Mouse (Mus musculus): ENCODE measurements around the gene Tmppe.
A peak's percentile ranks its signal among the peaks of the same experiment; 100 is the strongest.
"Not testable (repeated sequence)": the region's sequence is repeated elsewhere in the genome, so short reads cannot be mapped to it uniquely, and the experiment has no call there.

Tmppe gene

DNA sequence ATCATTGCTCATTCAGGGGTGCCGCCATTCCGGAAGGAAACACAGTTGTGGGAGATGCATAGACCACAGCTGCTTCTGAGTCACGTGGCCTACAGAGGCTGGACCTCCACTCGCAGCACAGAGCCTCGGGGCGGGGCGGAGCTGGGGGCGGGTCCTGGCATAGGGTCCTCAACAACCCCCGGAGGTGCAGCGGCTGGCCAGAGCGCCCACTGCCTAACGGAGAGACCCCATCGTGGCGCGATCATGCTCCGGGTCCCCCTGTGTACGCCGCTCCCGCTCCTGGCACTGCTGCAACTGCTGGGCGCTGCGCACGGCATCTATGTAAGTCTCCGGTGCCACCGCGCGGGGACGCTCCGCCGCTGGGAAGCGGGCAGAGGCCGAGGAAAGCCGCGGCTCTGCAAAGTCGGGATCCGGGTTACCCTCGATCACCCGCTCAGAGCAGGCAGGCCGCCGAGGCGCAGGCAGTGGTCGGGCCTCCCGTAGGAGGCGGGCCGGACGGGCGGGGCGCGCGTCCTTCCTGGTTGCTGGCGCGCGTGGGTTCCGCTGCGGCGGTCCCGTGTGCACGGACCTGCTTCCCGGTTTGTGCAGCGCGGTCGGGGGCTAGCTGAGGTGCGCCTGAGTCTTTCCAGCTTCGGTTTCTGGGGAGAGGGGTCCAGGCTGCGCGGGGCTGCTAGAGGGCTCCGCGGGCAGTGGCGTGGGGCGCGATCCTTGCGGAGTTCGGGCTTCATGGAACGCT, at the start of gene Tmppe, which contains the start of gene Glb1:
Tmppe (plus strand) TSS at position 157 of the 736 bp plus-strand sequence.
Glb1 (plus strand) TSS at position 128 of the 736 bp plus-strand sequence.
- DNase-seq (ENCODE audit: low read depth, low spot score), result peak; percentile 90

DNA sequence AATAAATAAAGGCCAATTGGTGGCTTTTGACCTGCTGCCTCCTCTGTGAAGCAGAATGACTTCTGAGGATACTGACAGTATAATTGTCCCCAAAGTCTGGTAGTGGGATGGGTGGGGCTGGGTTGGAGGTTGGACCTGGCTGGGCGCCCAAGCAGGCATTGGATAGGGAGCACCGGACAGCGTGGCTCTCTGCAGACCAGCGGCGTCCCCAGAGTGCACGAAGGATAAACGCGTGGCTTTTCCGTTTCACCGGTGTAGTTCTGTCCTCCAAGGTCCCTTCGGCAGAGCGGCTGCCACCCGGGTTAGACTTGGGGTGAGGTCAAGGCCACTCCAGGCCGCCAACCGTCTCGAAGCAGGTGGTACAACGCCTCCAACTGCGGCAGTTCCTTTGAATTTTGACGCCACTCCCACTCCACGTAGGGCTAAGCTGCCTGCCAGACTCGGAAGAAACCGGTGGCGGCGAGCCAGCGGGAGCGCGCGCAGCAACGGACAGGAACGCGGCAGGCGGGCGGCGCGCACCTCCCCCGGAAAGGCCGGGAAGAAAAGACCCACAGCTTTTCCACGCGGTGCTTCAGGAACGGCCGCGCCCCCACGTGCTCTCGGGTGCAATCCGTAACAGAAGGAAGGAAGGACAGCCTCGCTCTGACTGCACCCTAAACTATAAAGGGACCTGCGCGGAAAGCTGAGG, 33.0 kb upstream of the Tmppe start:
- peak; percentile 77 for DNase-seq (ENCODE audit: low read depth, low spot score)

DNA sequence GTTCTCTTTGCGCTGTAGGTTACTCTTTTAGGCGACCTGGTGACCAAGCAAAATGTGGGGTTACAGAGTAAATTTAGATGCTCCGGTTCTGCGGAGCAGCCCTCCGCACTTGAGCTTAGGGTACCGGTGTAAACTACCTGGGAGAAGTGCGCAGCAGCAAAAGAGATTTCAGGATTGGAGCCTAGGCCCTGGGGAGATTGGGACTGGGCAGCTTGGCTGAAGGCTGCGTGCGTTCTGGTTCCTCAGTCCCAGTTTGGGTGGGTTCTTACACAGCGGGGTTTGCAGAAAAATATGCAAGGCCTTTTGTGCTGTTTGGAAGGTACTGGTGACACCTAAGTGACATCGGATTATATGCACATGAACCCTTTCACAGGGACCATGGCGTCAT, 32.4 kb upstream of the Tmppe start:
- DNase-seq (ENCODE audit: low read depth, low spot score), result peak; percentile 15

DNA sequence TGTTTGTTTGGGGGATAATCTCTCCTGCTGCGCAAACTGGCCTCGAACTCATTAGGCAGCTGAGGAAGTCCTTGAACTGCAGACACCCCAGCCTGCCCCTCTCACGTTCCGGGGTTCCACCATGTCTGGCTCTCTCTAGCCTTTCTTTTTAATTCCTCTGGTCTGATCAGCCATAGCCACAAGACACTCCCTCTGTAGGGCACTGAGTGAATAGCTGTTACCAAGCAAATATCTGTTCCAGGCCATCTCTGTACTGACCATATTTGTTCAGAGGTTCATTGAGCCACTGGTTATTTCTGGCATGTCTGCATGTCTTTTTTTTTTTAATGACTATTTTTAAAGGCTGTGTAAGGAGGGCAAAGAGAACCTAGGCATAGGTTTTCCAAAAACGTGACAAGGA, 31.5 kb upstream of the Tmppe start:
- DNase-seq (ENCODE audit: low read depth, low spot score), result peak; percentile 14

DNA sequence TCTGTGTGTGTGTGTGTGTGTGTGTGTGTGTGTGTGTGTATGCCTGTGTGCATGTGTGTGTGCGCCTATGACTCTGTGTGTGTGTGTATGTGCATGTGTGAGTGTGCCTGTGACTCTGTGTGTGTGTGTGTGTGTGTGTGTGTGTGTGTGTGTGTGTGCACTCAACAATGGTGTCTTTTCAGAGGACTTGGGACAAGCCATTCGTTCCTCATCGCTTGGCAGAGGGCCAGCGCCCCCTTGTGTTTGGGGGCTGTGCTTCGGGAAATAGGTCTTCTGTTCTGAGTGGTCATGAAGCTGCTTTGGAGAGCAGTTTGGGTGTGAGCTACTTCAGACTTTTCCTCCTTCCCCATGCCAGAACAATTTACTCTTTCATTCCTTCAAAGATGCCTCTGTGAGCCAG, 29.2 kb upstream of the Tmppe start:
- peak; percentile 19 for DNase-seq (ENCODE audit: low read depth, low spot score)

DNA sequence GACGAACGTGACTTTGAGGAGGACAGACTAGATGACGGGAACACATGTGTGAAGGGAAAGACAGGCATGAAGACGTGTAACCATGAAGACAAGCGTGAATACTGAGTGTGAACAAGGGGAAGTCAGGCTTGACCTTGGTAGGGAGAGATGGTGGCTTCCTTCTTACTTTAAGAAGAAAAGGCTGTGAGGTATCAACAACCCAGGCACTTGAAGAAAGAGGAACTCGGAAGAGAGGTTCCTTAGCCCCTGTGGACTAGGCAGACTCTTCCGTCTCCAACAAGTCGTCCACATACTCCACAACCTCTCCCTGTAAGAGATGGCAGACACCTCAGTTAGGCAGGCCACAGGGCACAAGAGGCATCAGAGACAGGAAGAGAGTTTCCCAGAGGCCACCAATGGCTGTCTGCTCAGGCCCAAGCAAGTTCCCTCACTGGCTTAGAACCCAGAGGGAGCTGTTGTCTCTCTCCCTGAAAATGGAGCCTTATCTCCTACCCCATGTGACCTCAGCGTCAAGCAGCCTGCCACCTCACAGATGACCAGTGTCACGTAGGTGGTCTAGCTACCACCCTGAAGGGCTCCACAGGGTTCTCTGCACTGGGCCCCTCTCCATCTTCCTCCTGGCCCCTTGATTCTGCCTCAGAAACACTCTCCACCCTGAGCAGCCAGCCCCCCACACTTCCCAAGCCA, 25.5 kb upstream of the Tmppe start:
- DNase-seq (ENCODE audit: low read depth, low spot score), result no peak

DNA sequence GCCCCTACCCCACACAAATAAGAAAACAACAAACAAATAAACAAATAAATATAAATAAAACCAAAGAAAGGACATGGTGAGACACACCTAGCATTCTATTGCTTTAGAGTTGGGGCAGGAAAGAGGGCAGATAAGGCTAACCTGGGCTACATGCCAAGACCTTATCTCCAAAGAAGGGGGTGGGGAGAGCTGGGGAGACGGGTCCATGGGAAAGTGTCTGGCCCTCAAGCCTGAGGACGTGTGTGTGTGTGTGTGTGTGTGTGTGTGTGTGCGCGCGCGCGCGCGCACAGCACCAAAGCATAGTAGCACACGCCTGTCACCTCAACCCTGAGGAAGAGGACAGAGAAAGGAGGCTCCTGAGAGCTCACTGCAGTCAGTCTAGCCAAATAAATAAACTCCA, 23.7 kb upstream of the Tmppe start:
- DNase-seq (ENCODE audit: low read depth, low spot score), result no peak

DNA sequence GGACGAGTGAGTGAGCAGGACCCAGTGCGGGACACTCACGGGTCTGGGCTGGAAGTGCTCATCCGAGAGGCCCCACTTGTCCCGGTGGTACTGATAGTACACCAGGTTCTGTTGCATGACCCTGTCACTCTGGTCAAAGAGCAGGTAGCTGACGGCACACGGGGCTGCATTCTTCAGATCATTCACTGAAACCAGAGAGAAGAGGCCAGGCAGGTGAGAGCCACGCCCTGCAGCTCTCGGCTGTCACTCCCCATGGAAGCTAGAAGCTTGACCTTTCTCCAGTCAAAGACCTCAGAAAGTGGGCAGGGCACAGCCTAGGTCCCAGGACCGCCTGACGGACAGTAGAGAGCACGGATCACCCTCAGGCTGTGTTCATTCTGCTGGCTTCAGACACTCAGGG, 21.0 kb upstream of the Tmppe start:
- DNase-seq (ENCODE audit: low read depth, low spot score), result no peak

DNA sequence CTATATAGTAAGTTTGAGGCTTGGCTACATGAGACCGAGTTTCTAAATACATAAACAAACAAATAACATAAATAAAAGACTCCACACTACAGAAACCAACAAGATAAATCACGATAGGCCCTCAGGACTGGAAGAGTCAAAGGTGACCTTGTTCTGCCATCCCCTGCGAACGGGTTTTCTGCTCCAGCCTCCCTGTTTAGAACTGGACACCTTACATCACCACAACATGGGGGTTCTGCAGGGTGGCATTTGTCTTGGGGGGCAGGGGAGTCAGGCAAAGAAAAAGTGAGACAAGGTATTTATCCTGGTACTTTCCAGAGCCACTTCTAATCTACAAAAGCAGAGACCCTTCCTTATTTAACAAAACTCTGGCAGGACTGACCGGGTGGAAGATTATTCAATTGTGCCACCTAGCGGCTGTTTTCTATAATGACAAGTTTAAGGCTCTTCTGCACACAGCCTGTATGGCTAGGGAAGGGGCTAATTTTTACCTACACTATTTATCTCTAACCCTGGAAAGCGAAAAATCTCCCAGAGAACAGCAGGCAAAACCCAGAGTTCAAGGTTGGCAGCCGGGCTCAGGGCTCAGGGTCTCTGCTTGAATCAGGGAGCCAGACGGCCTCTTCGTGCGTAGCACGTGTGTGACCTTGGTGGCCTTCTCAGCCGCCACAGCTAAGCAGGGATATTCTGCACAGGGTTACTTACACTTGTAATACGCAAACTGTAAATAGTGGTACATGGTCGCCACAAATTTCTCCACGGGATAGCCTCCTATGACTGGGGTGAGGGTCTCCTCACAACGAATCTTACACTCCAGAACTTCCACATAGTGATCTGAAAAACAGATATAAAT, 19.8 kb upstream of the Tmppe start:
- DNase-seq (ENCODE audit: low read depth, low spot score), result peak; percentile 56

DNA sequence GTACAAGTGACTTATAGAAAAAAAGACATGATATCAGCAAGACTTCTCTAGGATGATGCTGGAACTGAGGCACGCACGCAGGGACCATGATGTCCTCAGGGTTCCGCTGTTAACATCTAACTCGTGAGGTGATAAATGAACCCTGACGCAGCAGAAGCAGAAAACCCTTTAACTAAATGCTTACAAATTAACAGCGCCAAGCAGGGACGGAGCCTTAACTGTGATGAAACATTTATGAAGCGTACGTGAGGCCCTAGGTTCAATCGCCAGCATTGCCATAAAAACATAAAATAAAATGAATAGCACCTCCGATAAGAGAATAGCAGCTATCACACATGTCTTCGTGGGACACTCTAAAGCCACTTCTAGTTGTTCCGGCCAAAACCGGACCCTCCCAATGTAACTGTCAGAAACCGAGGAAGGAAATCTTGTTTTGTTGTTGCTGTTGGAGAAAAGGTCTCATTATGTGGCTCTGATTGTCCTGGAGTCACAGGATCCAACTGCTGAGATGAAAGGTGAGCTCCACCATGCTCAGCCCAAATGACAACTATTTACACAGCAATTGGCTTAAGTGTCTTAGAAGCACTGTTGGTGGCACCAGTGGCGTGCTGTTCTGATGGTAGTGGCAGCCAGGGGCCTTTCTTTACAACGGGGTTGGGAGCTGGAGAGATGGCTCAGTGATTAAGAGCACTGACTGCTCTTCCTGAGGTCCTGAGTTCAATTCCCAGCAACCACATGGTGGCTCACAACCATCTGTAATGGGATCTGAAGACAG, 17.8 kb upstream of the Tmppe start:
- no peak for DNase-seq (ENCODE audit: low read depth, low spot score)

DNA sequence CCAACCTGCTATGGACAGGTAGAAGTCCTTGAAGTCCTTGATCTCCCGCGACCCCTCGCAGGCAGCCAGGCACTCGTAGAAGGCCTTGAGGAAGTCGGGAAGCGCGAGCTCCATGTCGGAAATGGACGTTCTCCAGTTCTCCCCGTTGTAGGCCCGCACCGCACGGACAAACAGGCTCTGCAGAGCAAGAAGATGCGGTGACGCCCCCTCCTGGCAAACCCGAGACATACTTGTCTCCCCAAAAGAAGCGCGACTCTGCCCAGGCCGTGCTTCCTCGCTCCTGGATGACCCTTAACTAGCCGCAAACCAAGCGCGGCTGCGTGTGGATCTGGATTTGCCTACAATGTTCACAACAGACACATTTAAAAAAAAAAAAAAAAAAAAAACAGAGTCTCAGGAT, 16.2 kb upstream of the Tmppe start:
- no peak for DNase-seq (ENCODE audit: low read depth, low spot score)

DNA sequence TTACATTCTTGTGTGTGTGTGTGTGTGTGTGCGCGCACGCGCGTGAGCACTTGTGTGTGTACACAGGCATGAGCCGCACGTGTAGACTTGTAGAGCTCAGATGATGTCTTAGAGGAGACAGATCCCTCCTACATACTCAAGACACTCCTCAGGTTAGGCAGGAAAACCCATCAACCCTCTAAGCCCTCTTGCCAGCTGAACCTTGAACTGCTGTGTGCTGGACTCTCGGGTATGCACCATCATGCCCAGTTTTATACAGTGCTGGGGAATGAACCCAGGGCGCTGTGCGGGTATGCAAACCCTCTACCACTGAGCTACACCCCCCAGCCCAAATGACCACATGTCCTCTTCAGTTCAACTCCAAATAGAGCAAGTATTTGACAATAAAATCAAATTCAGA, 15.7 kb upstream of the Tmppe start:
- no peak for DNase-seq (ENCODE audit: low read depth, low spot score)

DNA sequence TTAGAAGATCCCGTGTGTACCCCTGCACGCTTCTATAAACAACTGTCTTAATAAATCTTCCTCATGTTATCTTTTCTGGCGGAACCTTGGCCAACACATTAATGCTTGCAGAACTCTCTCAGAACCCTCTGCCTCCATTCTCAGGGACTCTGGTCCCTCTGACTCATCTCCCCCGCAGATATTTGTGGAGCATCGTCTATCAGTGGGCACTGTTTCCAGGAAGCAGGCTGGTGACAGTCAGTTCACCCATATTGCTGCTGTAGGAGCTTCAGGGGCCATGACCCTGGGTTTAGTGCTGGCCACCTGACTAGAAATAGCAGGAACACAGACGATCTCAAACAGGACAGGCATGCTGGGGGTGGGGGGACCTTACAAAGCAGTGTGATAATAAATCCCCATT, 13.8 kb upstream of the Tmppe start:
- DNase-seq (ENCODE audit: low read depth, low spot score), result no peak

DNA sequence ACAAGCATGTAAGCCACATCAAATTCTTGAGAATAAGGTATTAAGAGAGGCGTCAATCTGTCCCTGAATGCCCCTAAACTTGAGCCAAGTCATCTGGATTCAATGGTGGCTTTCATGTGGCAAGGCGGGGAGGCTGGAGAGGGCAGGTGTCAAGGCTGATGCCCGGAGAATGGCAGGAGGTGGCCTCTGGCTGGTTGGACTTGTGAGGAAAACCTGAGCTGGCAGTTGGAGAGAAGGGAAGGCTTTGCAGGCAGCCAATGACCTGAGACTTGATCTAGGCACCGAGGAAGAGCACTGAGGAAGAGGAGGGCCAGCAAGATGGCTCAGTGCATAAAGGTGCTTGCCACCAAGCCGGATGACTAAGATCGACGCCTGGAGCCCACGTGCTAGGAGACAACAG, 12.6 kb upstream of the Tmppe start:
- DNase-seq (ENCODE audit: low read depth, low spot score), result no peak

DNA sequence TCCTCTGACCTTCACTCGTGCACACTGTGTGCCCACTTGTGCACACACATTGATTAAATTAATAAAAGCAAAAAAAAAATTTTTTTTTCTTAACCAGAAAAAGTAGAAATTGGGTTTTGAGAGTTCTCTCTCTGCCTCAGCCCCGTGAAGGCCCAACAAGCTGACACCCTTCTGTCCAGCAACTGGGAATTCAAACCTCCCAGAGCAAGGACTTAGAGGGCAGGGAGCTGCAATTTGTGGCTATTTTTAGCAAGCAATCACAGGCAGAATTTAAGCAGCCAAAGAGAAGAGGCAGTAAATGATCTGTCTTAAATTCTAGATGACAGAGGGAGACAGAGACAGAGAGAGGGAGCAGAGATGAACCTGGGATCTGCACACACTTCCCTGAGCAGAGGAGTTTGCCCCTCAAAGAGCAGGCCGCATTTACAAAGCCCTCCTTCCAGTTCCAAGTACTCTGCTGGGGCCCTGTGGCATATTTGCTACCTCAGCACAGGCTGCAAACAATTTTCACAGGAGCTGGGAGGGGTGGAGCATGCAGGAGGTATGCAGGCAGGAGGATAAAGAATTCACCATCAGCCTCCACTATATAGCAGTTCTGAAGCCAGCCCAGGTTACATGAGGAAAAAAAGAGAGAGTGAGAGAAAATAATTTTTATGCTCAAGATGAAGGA, 12.1 kb upstream of the Tmppe start:
- DNase-seq (ENCODE audit: low read depth, low spot score), result no peak

DNA sequence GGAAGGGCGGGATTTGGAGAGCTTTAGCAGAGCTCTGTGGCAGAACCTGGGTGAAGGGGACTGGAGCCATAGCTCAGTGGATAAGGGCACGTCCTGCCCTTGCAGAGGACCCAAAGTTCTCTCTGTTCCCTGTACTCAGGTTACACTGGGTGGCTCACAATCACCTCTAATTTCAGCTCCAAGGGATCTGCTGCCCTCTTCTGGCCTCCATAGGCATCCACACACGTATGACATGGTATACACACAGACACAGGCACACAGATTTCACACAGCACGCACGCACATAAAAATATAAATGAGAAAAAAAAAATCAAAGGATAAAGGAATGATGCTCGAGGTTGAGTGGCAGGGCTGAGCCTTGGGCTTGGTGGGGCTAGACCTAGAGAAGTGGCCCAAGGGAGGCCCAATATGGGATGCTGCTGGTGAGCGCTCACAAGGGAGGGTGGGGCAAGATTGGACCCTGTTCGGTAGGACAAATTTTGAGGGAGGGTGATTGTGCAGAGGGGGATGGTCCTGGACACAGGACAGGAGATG, 11.5 kb upstream of the Tmppe start:
- DNase-seq (ENCODE audit: low read depth, low spot score), result peak; percentile 51

DNA sequence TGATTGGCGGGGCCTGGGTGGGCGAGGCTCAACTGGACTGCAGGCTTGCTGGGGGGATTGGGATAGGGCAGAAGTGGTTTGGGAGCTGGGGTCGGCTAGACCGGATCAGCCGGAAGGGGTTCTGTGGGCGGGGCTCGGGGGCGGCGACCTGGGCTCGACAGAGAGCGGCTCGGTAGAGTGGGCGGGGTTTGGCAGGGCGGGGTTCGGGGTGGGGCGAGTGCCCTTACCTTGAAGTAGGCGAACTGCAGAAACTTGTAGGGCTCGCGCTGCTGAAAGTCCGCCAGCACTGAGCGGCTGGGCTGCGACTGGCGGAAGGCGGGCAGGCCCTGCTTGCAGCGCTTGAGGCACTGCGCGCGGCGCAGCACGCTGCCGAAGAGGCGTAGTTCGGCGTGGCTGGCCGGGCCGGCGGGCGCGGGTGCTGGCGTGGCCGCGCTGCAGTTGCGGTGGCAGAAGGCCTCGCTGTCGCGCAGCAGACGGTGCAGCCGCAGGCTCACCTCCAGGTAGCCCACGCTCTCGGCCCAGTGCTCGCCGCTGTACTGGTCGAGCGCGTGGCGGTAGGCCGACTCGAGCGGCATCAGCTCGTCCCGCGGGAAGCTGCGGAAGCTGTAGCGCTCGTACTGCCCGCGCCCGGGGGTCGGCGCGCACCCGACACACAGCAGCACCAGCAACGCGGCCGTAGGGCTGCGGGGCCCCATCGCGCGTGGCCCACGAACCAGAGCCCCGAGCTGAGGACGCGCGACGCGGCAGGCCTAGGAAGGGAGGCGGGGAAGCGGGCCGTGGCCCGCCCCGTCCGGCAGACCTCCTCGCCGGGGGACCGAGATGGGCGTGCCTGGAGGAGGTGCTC, 10.8 kb upstream of the Tmppe start, which contains the start of gene Crtap:
Crtap (minus strand) TSS at position 771 of the 844 bp plus-strand sequence.
- DNase-seq (ENCODE audit: low read depth, low spot score), result peak; percentile 82

DNA sequence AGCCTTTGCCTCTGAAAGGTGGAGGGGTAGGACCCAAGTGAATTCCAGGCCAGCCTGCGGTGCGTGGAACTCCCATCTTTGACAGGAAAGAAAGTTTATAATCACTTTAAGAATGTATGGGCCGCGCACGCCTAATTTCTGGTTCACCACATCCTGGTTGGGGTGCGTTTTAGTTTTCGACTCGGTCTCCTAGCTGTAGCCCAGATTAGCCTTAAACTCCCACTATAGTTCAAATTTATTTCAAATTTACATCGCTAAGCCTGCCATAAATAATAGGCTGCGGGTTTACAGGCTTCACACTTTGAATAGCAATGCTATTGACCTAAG, 10.2 kb upstream of the Tmppe start:
- no peak for DNase-seq (ENCODE audit: low read depth, low spot score)

DNA sequence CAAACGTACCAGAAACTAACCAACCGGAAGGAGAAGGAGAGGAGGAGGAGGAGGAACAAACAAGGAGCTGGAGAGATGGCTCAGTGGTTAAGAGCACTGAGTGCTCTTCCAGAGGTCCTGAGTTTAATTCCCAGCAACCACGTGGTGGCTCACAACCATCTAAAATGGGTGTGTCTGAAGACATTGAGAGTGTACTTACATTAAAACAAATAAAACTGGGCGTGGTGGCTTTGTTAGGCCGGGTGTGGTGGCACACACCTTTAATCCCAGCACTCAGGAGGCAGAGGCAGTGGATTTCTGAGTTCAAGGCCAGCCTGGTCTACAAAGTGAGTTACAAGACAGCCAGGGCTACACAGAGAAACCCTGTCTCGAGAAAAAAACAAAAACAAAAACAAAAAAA, 6.8 kb upstream of the Tmppe start:
- not testable (repeated sequence) for DNase-seq (ENCODE audit: low read depth, low spot score)
